Mouse (Mus musculus) kidney, postnatal 4 days (tissue): ENCODE data around the gene Nsun2.

Experiments
- DNase-seq, 2 experiments: peaks; one replicate each; pipeline ENCODE4 v3.0.0; 2021; ENCODE audit warnings: mixed read lengths in 2 of 2

Gene Nsun2

GRCm38 (mm10) chr13:69525867-69526266 is 7.7 kb upstream of the Nsun2 start:
- no peak for DNase-seq

- DNase-seq, result no peak
These were observed 5.0 kb upstream of the Nsun2 start for GRCm38 (mm10) chr13:69528531-69528930.

GRCm38 (mm10) chr13:69530156-69530555 is 3.4 kb upstream of the Nsun2 start:
- no peak for DNase-seq

GRCm38 (mm10) chr13:69530951-69531350 is 2.6 kb upstream of the Nsun2 start:
- DNase-seq, result no peak

GRCm38 (mm10) chr13:69531431-69531830 is 2.1 kb upstream of the Nsun2 start:
- no peak for DNase-seq

GRCm38 (mm10) chr13:69532101-69532892 is 1.2 kb upstream of the Nsun2 start:
- DNase-seq, result no peak

- no peak for DNase-seq
These were observed 597 bp upstream of the Nsun2 start for GRCm38 (mm10) chr13:69532893-69533404.

GRCm38 (mm10) chr13:69534334-69534653 is 748 bp downstream of the Nsun2 start, which contains the start of gene Tent4a:
TSS of gene Tent4a (minus strand) at chr13:69534617.
- no peak for DNase-seq

- DNase-seq, result peak; percentile 99 to 100
These were observed 1.4 kb downstream of the Nsun2 start for GRCm38 (mm10) chr13:69534654-69535551.

- DNase-seq, result no peak
These were observed 2.5 kb downstream of the Nsun2 start for GRCm38 (mm10) chr13:69536021-69536420.

- DNase-seq, result no peak
These were observed 3.8 kb downstream of the Nsun2 start for GRCm38 (mm10) chr13:69537366-69537765.

- no peak for DNase-seq
These were observed 4.8 kb downstream of the Nsun2 start for GRCm38 (mm10) chr13:69538327-69538726.

- DNase-seq, result no peak
These were observed 7.7 kb downstream of the Nsun2 start for GRCm38 (mm10) chr13:69541209-69541608.

GRCm38 (mm10) chr13:69541776-69542175 is 8.2 kb downstream of the Nsun2 start:
- DNase-seq, result peak in 1 of 2 experiments; percentile 55

GRCm38 (mm10) chr13:69542571-69543352 is 9.2 kb downstream of the Nsun2 start:
- no peak for DNase-seq

GRCm38 (mm10) chr13:69543595-69543994 is 10.0 kb downstream of the Nsun2 start:
- no peak for DNase-seq

GRCm38 (mm10) chr13:69545019-69545418 is 11.5 kb downstream of the Nsun2 start:
- peak; percentile 77 to 81 for DNase-seq

GRCm38 (mm10) chr13:69547488-69548180 is 14.1 kb downstream of the Nsun2 start:
- no peak for DNase-seq

- no peak for DNase-seq
These were observed 16.4 kb downstream of the Nsun2 start for GRCm38 (mm10) chr13:69549980-69550379.

GRCm38 (mm10) chr13:69550831-69551230 is 17.3 kb downstream of the Nsun2 start:
- no peak for DNase-seq

- peak; percentile 60 to 65 for DNase-seq
These were observed 19.5 kb downstream of the Nsun2 start for GRCm38 (mm10) chr13:69553024-69553423.

- DNase-seq, result no peak
These were observed 20.7 kb downstream of the Nsun2 start for GRCm38 (mm10) chr13:69554255-69554654.
